Mouse (Mus musculus) ES-Bruce4 (cell line): ENCODE results near the gene Nptn.

Experiments
- CTCF ChIP-seq: IDR thresholded peaks from one replicate; pipeline ENCODE4 v1.8.1; 2011; ENCODE audit warnings: low read depth, low read length
- EP300 ChIP-seq: IDR thresholded peaks from 2 replicates; pipeline ENCODE4 v1.6.1; 2011; ENCODE audit warnings: low read depth, low read length; ENCODE audit not compliant: insufficient read depth
- POLR2A ChIP-seq: IDR thresholded peaks from one replicate; pipeline ENCODE4 v1.8.1; 2011; ENCODE audit warnings: low read length; ENCODE audit not compliant: insufficient read depth

DNA sequence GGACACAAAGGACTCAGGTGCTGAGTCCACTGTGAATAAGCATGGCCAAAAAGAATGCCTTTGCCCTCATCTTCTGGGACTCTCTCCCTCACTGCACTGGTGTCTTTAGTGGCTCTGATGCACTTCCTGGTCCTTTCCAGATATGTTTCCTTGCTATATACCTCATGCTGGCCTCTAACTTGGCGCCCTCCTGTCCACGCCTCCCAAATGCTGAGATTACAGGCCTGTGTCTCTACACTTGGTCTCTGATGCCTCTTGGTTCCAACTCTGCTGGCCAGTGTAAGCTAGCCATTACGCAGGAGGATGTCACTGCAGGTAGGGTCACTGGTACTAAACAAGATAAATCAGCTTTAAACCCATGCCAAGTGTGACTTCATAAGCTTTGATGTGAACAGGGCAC lies 86.1 kb downstream of the Nptn start:
- no peak for TF ChIP-seq EP300
- TF ChIP-seq CTCF, result no peak
- TF ChIP-seq POLR2A, result no peak
